Mouse (Mus musculus) neural tube, embryonic 11.5 days (tissue): Measurements from ENCODE around the gene Iqsec1. TPM values are rescaled to one million over a fixed set of nuclear protein-coding genes. Genes with fewer than 3 reads are reported as not detected.
A peak's percentile ranks its signal among the peaks of the same experiment; 100 is the strongest.

Experiments used
- ATAC-seq: fragments of 200-750 bp; cut with Nextera tagmentation; 2 replicates; pipeline ENCODE4 v1.8.0; 2017; ENCODE audit warnings: moderate number of reproducible peaks, mild to moderate bottlenecking, moderate TSS enrichment, moderate library complexity; ENCODE audit not compliant: insufficient read depth, low FRiP score, low TSS enrichment
- DNase-seq: peaks from one replicate; pipeline ENCODE4 v3.0.0-alpha.2; 2015; ENCODE audit warnings: low spot score
- H3K27ac ChIP-seq: fragments of 300-500 bp; sonication (generic); 2 replicates; pipeline ENCODE4 v1.5.1; 2014; ENCODE audit warnings: low read depth, mild to moderate bottlenecking, low read length
- H3K27me3 ChIP-seq: fragments of 300-500 bp; sonication (generic); 2 replicates; pipeline ENCODE4 v1.6.1; 2014; ENCODE audit warnings: mild to moderate bottlenecking, low read length, mixed read lengths; ENCODE audit not compliant: control insufficient read depth, insufficient read depth
- H3K36me3 ChIP-seq: fragments of 300-500 bp; sonication (generic); 2 replicates; pipeline ENCODE4 v1.6.1; 2014; ENCODE audit warnings: mild to moderate bottlenecking, low read length, moderate library complexity, mixed read lengths; ENCODE audit not compliant: control insufficient read depth, insufficient read depth
- H3K4me1 ChIP-seq: fragments of 300-500 bp; sonication (generic); 2 replicates; pipeline ENCODE4 v1.6.1; 2014; ENCODE audit warnings: low read length, mixed read lengths; ENCODE audit not compliant: control insufficient read depth, insufficient read depth
- H3K4me2 ChIP-seq: fragments of 300-500 bp; sonication (generic); 2 replicates; pipeline ENCODE4 v1.6.1; 2014; ENCODE audit warnings: low read depth, mild to moderate bottlenecking, moderate library complexity
- H3K4me3 ChIP-seq: fragments of 300-500 bp; sonication (generic); 2 replicates; pipeline ENCODE4 v1.5.1; 2014; ENCODE audit warnings: low read depth, low read length
- H3K9ac ChIP-seq: fragments of 300-500 bp; sonication (generic); 2 replicates; pipeline ENCODE4 v1.6.1; 2014; ENCODE audit warnings: mild to moderate bottlenecking, low read length
- H3K9me3 ChIP-seq: fragments of 300-500 bp; sonication (generic); 2 replicates; pipeline ENCODE4 v1.6.1; 2016; ENCODE audit warnings: low read length; ENCODE audit not compliant: control insufficient read depth
- WGBS: fragments of 180-500 bp; shearing (Covaris S2); extraction: QIAGEN DNeasy Blood & Tissue Kit; methylation state at CpG from one replicate; pipeline ENCODE4 v1.1.7; 2014; 5-methylcytosine and 5-hydroxymethylcytosine counted together
- polyA plus RNA-seq: library from polyadenylated mRNA; unstranded; fragments of >200 nt; fragmentation: Nextera tagmentation; extraction: Ambion mirVana; gene quantifications from 2 replicates; pipeline ENCODE4 v1.2.1, GENCODE M21; 2014

Iqsec1 gene
- polyA plus RNA-seq, 1 experiment from 2014 or later, result 18.6 TPM

GRCm38 (mm10) chr6:90618274-90618673 lies 370.2 kb downstream of the Iqsec1 start:
- Histone ChIP-seq H3K36me3 (no peaks in the 10 kb centered on the region), H3K9me3 (no peaks in the 10 kb centered on the region), H3K4me1 (no peaks in the 10 kb centered on the region), H3K4me2 (no peak overlapping the region), H3K27me3 (no peaks in the 10 kb centered on the region), H3K9ac (no peak overlapping the region), H3K27ac (no peak overlapping the region), H3K4me3 (no peak overlapping the region)
- ATAC-seq (no peak), DNase-seq (no peak)
- WGBS, result 77% methylated on average over 4 of the region's 4 CpGs

DNA sequence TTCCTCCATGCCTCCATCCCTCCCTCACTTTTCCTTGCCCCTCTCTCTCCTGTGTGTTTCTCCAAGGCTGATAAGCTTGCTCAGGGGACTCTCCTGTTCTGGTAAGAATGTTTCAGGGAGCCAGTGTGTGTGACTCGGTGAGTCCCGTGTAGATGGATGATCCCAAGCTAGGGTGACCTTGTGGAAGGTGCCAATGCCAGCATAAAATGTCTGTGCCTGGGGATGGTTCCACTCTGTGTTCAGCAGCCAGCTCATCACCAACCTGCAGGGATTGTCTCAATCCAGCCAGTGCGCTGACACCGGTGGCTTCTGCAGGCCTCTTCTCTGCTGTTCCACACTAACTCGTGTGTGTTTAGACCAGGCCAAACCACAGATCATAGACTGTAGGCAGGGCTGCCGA lies 372.0 kb downstream of the Iqsec1 start:
- no peaks in the 10 kb centered on the region for H3K4me1 ChIP-seq
- H3K27ac ChIP-seq, result no peak overlapping the region
- H3K9me3 ChIP-seq, result no peaks in the 10 kb centered on the region
- H3K4me3 ChIP-seq, result no peak overlapping the region
- ATAC-seq, result no peak
- H3K4me2 ChIP-seq, result no peak overlapping the region
- WGBS, result 93% methylated on average over 6 of the region's 6 CpGs
- no peaks in the 10 kb centered on the region for H3K36me3 ChIP-seq
- no peaks in the 10 kb centered on the region for H3K27me3 ChIP-seq
- no peak for DNase-seq
- H3K9ac ChIP-seq, result no peak overlapping the region

DNA sequence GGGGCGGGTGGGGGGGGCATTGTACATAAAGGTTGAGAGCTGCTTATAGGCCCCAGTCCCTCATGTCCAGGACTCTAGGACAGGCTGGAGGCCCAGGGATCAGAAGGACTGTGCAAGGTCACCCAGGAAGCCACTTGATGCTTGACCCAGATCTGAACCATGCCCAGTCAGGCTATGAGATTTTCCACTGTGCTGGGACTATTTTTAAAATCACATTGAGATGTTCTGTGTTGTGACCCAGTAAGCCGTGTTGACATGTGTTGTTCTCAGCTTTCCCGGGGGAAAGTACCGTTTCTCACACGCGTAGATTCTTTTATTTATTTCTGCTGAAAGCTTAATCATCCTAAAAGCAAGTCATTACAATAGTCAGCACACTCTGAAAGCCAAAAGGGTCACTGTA lies 372.5 kb downstream of the Iqsec1 start:
- no peak overlapping the region for H3K4me2 ChIP-seq
- H3K27ac ChIP-seq, result no peak overlapping the region
- no peaks in the 10 kb centered on the region for H3K36me3 ChIP-seq
- 83% methylated on average over 6 of the region's 6 CpGs for WGBS
- H3K9ac ChIP-seq, result no peak overlapping the region
- H3K9me3 ChIP-seq, result no peaks in the 10 kb centered on the region
- DNase-seq, result no peak
- no peaks in the 10 kb centered on the region for H3K4me1 ChIP-seq
- no peak overlapping the region for H3K4me3 ChIP-seq
- ATAC-seq, result no peak
- H3K27me3 ChIP-seq, result no peaks in the 10 kb centered on the region

GRCm38 (mm10) chr6:90615362-90615761 lies 373.1 kb downstream of the Iqsec1 start:
- 78% methylated on average over 7 of the region's 7 CpGs for WGBS
- no peaks in the 10 kb centered on the region for H3K27me3 ChIP-seq
- H3K4me3 ChIP-seq, result no peak overlapping the region
- no peak overlapping the region for H3K9ac ChIP-seq
- H3K36me3 ChIP-seq, result no peaks in the 10 kb centered on the region
- ATAC-seq (no peak), DNase-seq (no peak)
- no peak overlapping the region for H3K4me2 ChIP-seq
- H3K4me1 ChIP-seq, result no peaks in the 10 kb centered on the region
- H3K9me3 ChIP-seq, result no peaks in the 10 kb centered on the region
- no peak overlapping the region for H3K27ac ChIP-seq

GRCm38 (mm10) chr6:90613277-90613676 lies 375.2 kb downstream of the Iqsec1 start:
- WGBS, result 78% methylated on average over 8 of the region's 8 CpGs
- ATAC-seq (no peak), DNase-seq (no peak)
- H3K27ac ChIP-seq, result no peak overlapping the region
- H3K4me2 ChIP-seq, result no peak overlapping the region
- H3K9ac ChIP-seq, result no peak overlapping the region
- no peaks in the 10 kb centered on the region for H3K4me1 ChIP-seq
- no peaks in the 10 kb centered on the region for H3K36me3 ChIP-seq
- no peak overlapping the region for H3K4me3 ChIP-seq
- H3K9me3 ChIP-seq, result no peaks in the 10 kb centered on the region
- no peaks in the 10 kb centered on the region for H3K27me3 ChIP-seq

- WGBS, result 94% methylated on average over 5 of the region's 5 CpGs
- ATAC-seq (no peak), DNase-seq (no peak)
- Histone ChIP-seq H3K4me2 (no peak overlapping the region), H3K27me3 (no peaks in the 10 kb centered on the region), H3K4me1 (no peaks in the 10 kb centered on the region), H3K36me3 (no peaks in the 10 kb centered on the region), H3K9ac (no peak overlapping the region), H3K4me3 (no peak overlapping the region), H3K27ac (no peak overlapping the region), H3K9me3 (no peaks in the 10 kb centered on the region)
Observed at GRCm38 (mm10) chr6:90610248-90610647, 378.2 kb downstream of the Iqsec1 start.

- 73% methylated on average over 6 of the region's 6 CpGs for WGBS
- DNase-seq, result no peak
- no peak overlapping the region for H3K4me3 ChIP-seq
- no peak overlapping the region for H3K27ac ChIP-seq
- no peak for ATAC-seq
- no peaks in the 10 kb centered on the region for H3K27me3 ChIP-seq
- H3K9ac ChIP-seq, result no peak overlapping the region
- no peaks in the 10 kb centered on the region for H3K9me3 ChIP-seq
- H3K4me2 ChIP-seq, result no peak overlapping the region
- no peaks in the 10 kb centered on the region for H3K36me3 ChIP-seq
- H3K4me1 ChIP-seq, result no peaks in the 10 kb centered on the region
Observed at GRCm38 (mm10) chr6:90608186-90608585, 380.3 kb downstream of the Iqsec1 start.

GRCm38 (mm10) chr6:90607196-90607595 lies 381.3 kb downstream of the Iqsec1 start:
- Histone ChIP-seq H3K27me3 (no peaks in the 10 kb centered on the region), H3K9ac (no peak overlapping the region), H3K27ac (no peak overlapping the region), H3K4me1 (no peaks in the 10 kb centered on the region), H3K4me2 (no peak overlapping the region), H3K36me3 (no peaks in the 10 kb centered on the region), H3K4me3 (no peak overlapping the region), H3K9me3 (no peaks in the 10 kb centered on the region)
- 18% methylated on average over 5 of the region's 5 CpGs for WGBS
- ATAC-seq, result no peak
- DNase-seq, result peak; percentile 74

GRCm38 (mm10) chr6:90606538-90606937 lies 381.9 kb downstream of the Iqsec1 start:
- Histone ChIP-seq H3K4me1 (no peaks in the 10 kb centered on the region), H3K9me3 (no peaks in the 10 kb centered on the region), H3K9ac (no peak overlapping the region), H3K27me3 (no peaks in the 10 kb centered on the region), H3K4me2 (no peak overlapping the region), H3K4me3 (no peak overlapping the region), H3K36me3 (no peaks in the 10 kb centered on the region), H3K27ac (no peak overlapping the region)
- DNase-seq, result peak; percentile 77
- no peak for ATAC-seq
- 15% methylated on average over 7 of the region's 7 CpGs for WGBS
